In genomic region chr4:130841107-130841840, GRCm38 (mm10) we compare ENCODE assay signal across 8 mouse cellular contexts. TPM values are rescaled to one million over a fixed set of nuclear protein-coding genes. Genes with fewer than 3 reads are reported as not detected.
DNase-seq lines count a peak whose midpoint lies in the region; ATAC-seq and TF ChIP-seq lines count a peak whose summit lies in the region.

No protein-coding gene starts in this region.

- H3K4me1 ChIP-seq in intestine, embryonic 14.5 days (replicated peaks; ENCODE audit: control insufficient read depth, insufficient read depth, low read length) = peaks cover 45% of the 10 kb centered on the region
- no peaks in the 10 kb centered on the region for H3K4me1 ChIP-seq in intestine, postnatal 0 days (replicated peaks; ENCODE audit: control insufficient read depth, insufficient read depth, low read length)
- peaks cover 17% of the 10 kb centered on the region; the same call in 1 of the 2 replicates for H3K4me1 ChIP-seq in forebrain, embryonic 11.5 days (replicated peaks; ENCODE audit: control insufficient read depth, insufficient read depth, low read length)
- peaks cover 19% of the 10 kb centered on the region for H3K4me1 ChIP-seq in hindbrain, postnatal 0 days (ENCODE audit: insufficient read depth, low read length)
- H3K4me1 ChIP-seq in liver, embryonic 16.5 days (ENCODE audit: control insufficient read depth, low read depth, low read length) = no peaks in the 10 kb centered on the region
- H3K4me1 ChIP-seq in stomach, embryonic 14.5 days (ENCODE audit: control insufficient read depth, insufficient read depth, low read length) = peaks cover 39% of the 10 kb centered on the region

- H3K27ac ChIP-seq in intestine, embryonic 14.5 days (ENCODE audit: low read depth) = no peak overlapping the region
- no peak overlapping the region for H3K27ac ChIP-seq in intestine, postnatal 0 days (ENCODE audit: low read depth, low read length)
- H3K27ac ChIP-seq in forebrain, embryonic 11.5 days (ENCODE audit: low read depth, low read length) = no peak overlapping the region
- peak overlapping the region; percentile 41; the same call in 1 of the 2 replicates for H3K27ac ChIP-seq in hindbrain, postnatal 0 days
- H3K27ac ChIP-seq in liver, embryonic 16.5 days (ENCODE audit: low read length) = no peak overlapping the region
- H3K27ac ChIP-seq in stomach, embryonic 14.5 days (ENCODE audit: low read length) = peak overlapping the region; percentile 6; the same call in 1 of the 2 replicates

- no peak overlapping the region for H3K4me3 ChIP-seq in intestine, embryonic 14.5 days (ENCODE audit: low read depth, low read length)
- H3K4me3 ChIP-seq in intestine, postnatal 0 days (ENCODE audit: low read depth, low read length) = no peak overlapping the region
- no peak overlapping the region for H3K4me3 ChIP-seq in forebrain, embryonic 11.5 days (ENCODE audit: low read depth, low read length)
- no peak overlapping the region for H3K4me3 ChIP-seq in hindbrain, postnatal 0 days (ENCODE audit: low read length)
- H3K4me3 ChIP-seq in liver, embryonic 16.5 days (ENCODE audit: low read depth, low read length) = no peak overlapping the region
- H3K4me3 ChIP-seq in stomach, embryonic 14.5 days (ENCODE audit: low read depth, low read length) = no peak overlapping the region

- H3K9ac ChIP-seq in intestine, embryonic 14.5 days (ENCODE audit: low read length) = no peak overlapping the region
- H3K9ac ChIP-seq in intestine, postnatal 0 days (ENCODE audit: low read depth, low read length) = no peak overlapping the region
- H3K9ac ChIP-seq in forebrain, embryonic 11.5 days (ENCODE audit: low read length) = no peak overlapping the region
- H3K9ac ChIP-seq in hindbrain, postnatal 0 days (replicated peaks; ENCODE audit: low read length) = no peak overlapping the region
- H3K9ac ChIP-seq in liver, embryonic 16.5 days (ENCODE audit: low read depth, low read length) = no peak overlapping the region
- H3K9ac ChIP-seq in stomach, embryonic 14.5 days (replicated peaks; ENCODE audit: low read depth, low read length) = no peak overlapping the region

- H3K27me3 ChIP-seq in intestine, embryonic 14.5 days (replicated peaks; ENCODE audit: control insufficient read depth, insufficient read depth, low read length) = no peaks in the 10 kb centered on the region
- H3K27me3 ChIP-seq in intestine, postnatal 0 days (replicated peaks; ENCODE audit: control insufficient read depth, insufficient read depth, low read length) = no peaks in the 10 kb centered on the region
- H3K27me3 ChIP-seq in forebrain, embryonic 11.5 days (ENCODE audit: control insufficient read depth, insufficient read depth, low read length) = peaks cover 30% of the 10 kb centered on the region
- no peaks in the 10 kb centered on the region for H3K27me3 ChIP-seq in hindbrain, postnatal 0 days (ENCODE audit: insufficient read depth, low read length)
- H3K27me3 ChIP-seq in liver, embryonic 16.5 days (ENCODE audit: control insufficient read depth, insufficient read depth, low read depth, low read length) = no peaks in the 10 kb centered on the region
- H3K27me3 ChIP-seq in stomach, embryonic 14.5 days (ENCODE audit: control insufficient read depth, insufficient read depth, low read length) = no peaks in the 10 kb centered on the region

- no peak overlapping the region for H3K4me2 ChIP-seq in intestine, embryonic 14.5 days (ENCODE audit: low read length)
- no peak overlapping the region for H3K4me2 ChIP-seq in intestine, postnatal 0 days (replicated peaks; ENCODE audit: low read depth)
- H3K4me2 ChIP-seq in forebrain, embryonic 11.5 days (ENCODE audit: low read depth, low read length, severe bottlenecking) = no peak overlapping the region
- H3K4me2 ChIP-seq in hindbrain, postnatal 0 days (ENCODE audit: low read depth, low read length) = no peak overlapping the region
- no peak overlapping the region for H3K4me2 ChIP-seq in liver, embryonic 16.5 days (ENCODE audit: low read depth, low read length)
- no peak overlapping the region for H3K4me2 ChIP-seq in stomach, embryonic 14.5 days (replicated peaks; ENCODE audit: low read depth, low read length)

- H3K36me3 ChIP-seq in intestine, embryonic 14.5 days (ENCODE audit: control insufficient read depth, insufficient read depth, low read length) = no peaks in the 10 kb centered on the region
- no peaks in the 10 kb centered on the region for H3K36me3 ChIP-seq in intestine, postnatal 0 days (ENCODE audit: control insufficient read depth, insufficient read depth)
- H3K36me3 ChIP-seq in forebrain, embryonic 11.5 days (ENCODE audit: control insufficient read depth, insufficient read depth, low read length) = no peaks in the 10 kb centered on the region
- H3K36me3 ChIP-seq in hindbrain, postnatal 0 days (ENCODE audit: insufficient read depth, low read length) = no peaks in the 10 kb centered on the region
- no peaks in the 10 kb centered on the region for H3K36me3 ChIP-seq in liver, embryonic 16.5 days (ENCODE audit: control insufficient read depth, insufficient read depth)
- H3K36me3 ChIP-seq in stomach, embryonic 14.5 days (ENCODE audit: control insufficient read depth, insufficient read depth, low read length) = no peaks in the 10 kb centered on the region

- DNase-seq in intestine, embryonic 14.5 days (ENCODE audit: low spot score) = no peak
- peak; percentile 73 for DNase-seq in forebrain, embryonic 11.5 days (ENCODE audit: low spot score)
- DNase-seq in hindbrain, postnatal 0 days (ENCODE audit: low spot score) = peak; percentile 79
- no peak for DNase-seq in left cerebral cortex, postnatal 25 days (ENCODE audit: low spot score in 2 of 2)
- DNase-seq in cerebellum, adult 9-11 months = no peak

- TF ChIP-seq CTCF in intestine, postnatal 0 days (IDR thresholded peaks at IDR 0.05; ENCODE audit: low read depth) = no peak
- TF ChIP-seq CTCF in hindbrain, postnatal 0 days (IDR thresholded peaks at IDR 0.05; ENCODE audit: low read depth) = no peak

- intact Hi-C loops in left cerebral cortex, postnatal 25 days (cut with DNase I) = no loop called here

- WGBS in intestine, embryonic 14.5 days = 37% methylated on average over 8 of the region's 8 CpGs
- 33% methylated on average over 8 of the region's 8 CpGs for WGBS in intestine, postnatal 0 days
- 73% methylated on average over 7 of the region's 8 CpGs for WGBS in forebrain, embryonic 11.5 days
- 22% methylated on average over 8 of the region's 8 CpGs for WGBS in hindbrain, postnatal 0 days
- 36% methylated on average over 8 of the region's 8 CpGs for WGBS in liver, embryonic 16.5 days (ENCODE audit: insufficient replicate concordance)
- WGBS in stomach, embryonic 14.5 days = 34% methylated on average over 8 of the region's 8 CpGs

- ATAC-seq in intestine, embryonic 14.5 days (replicated peaks; ENCODE audit: low FRiP score, low TSS enrichment, low read depth) = peak; percentile 63
- ATAC-seq in intestine, postnatal 0 days = no peak
- peak; percentile 56 for ATAC-seq in forebrain, embryonic 11.5 days (replicated peaks; ENCODE audit: low FRiP score)
- ATAC-seq in hindbrain, postnatal 0 days = peak; percentile 89
- ATAC-seq in liver, embryonic 16.5 days (ENCODE audit: low read depth) = peak; percentile 35; the same call in 1 of the 2 replicates
- peak; percentile 59; the same call in 1 of the 2 replicates for ATAC-seq in stomach, embryonic 14.5 days (ENCODE audit: insufficient number of reproducible peaks, insufficient read depth, low FRiP score, low read depth)

- H3K9me3 ChIP-seq in intestine, embryonic 14.5 days (ENCODE audit: control insufficient read depth, low read length) = no peaks in the 10 kb centered on the region
- no peaks in the 10 kb centered on the region for H3K9me3 ChIP-seq in intestine, postnatal 0 days (ENCODE audit: control insufficient read depth)
- no peaks in the 10 kb centered on the region for H3K9me3 ChIP-seq in forebrain, embryonic 11.5 days (ENCODE audit: control insufficient read depth, low read length)
- H3K9me3 ChIP-seq in hindbrain, postnatal 0 days (ENCODE audit: low read length) = no peaks in the 10 kb centered on the region
- H3K9me3 ChIP-seq in liver, embryonic 16.5 days (replicated peaks; ENCODE audit: control insufficient read depth, low read length) = no peaks in the 10 kb centered on the region
- H3K9me3 ChIP-seq in stomach, embryonic 14.5 days (ENCODE audit: control insufficient read depth, low read depth, low read length) = no peaks in the 10 kb centered on the region

RNA-seq across cellular contexts. Expression of gene Sdc3, which starts 48.9 kb away (rescaled TPM):
- 19.2 and 21.1 TPM in 2 replicates for polyA plus RNA-seq in intestine, embryonic 14.5 days (2014; fragmentation: Nextera tagmentation; extraction: Ambion mirVana)
- 9.7 and 10.8 TPM in 2 replicates for polyA plus RNA-seq in intestine, postnatal 0 days (2015; fragmentation: Nextera tagmentation; extraction: Ambion mirVana)
- polyA plus RNA-seq in forebrain, embryonic 11.5 days (2014; fragmentation: Nextera tagmentation; extraction: Ambion mirVana) = 19.4 and 19.5 TPM in 2 replicates
- total RNA-seq in hindbrain, postnatal 0 days (2014; rRNA removed) = 587 and 649 TPM in 2 replicates
- 150 and 180 TPM in 2 replicates for polyA plus RNA-seq in hindbrain, postnatal 0 days (2015; fragmentation: Nextera tagmentation; extraction: Ambion mirVana)
- 9.5 and 12.3 TPM in 2 replicates for polyA plus RNA-seq in liver, embryonic 16.5 days (2015; fragmentation: Nextera tagmentation; extraction: Ambion mirVana)
- polyA plus RNA-seq in stomach, embryonic 14.5 days (2014; fragmentation: Nextera tagmentation; extraction: Ambion mirVana) = 20.9 and 21.0 TPM in 2 replicates
- 100 to 1,000 TPM; 167 to 181 TPM for total RNA-seq in left cerebral cortex, postnatal 25 days (2021)

Comparison
In these comparisons a context has a peak if more than half of its experiments do, and no peak if none do; other contexts are left out.
1. DNase-seq: peak in forebrain, embryonic 11.5 days (single experiment) and hindbrain, postnatal 0 days (single experiment); none in intestine, embryonic 14.5 days (single experiment), left cerebral cortex, postnatal 25 days (0 of 2) and cerebellum, adult 9-11 months (single experiment).
2. H3K27ac ChIP-seq: peak in hindbrain, postnatal 0 days (single experiment) and stomach, embryonic 14.5 days (single experiment); none in intestine, embryonic 14.5 days (single experiment), intestine, postnatal 0 days (single experiment), forebrain, embryonic 11.5 days (single experiment) and liver, embryonic 16.5 days (single experiment).